Mouse (Mus musculus): ENCODE measurements around the gene Tmc3.

Gene Tmc3

GRCm38 (mm10) chr7:83637781-83638583 is 53.3 kb downstream of the Tmc3 start:
- DNase-seq (ENCODE audit: low spot score in 2 of 2) = no peak

- no peak for DNase-seq (ENCODE audit: low spot score in 2 of 2)
These were observed 54.4 kb downstream of the Tmc3 start for GRCm38 (mm10) chr7:83639084-83639483.

- no peak for DNase-seq (ENCODE audit: low spot score in 2 of 2)
These were observed 55.9 kb downstream of the Tmc3 start for GRCm38 (mm10) chr7:83640581-83640980.

GRCm38 (mm10) chr7:83641163-83641562 is 56.4 kb downstream of the Tmc3 start:
- DNase-seq (ENCODE audit: low spot score in 2 of 2) = no peak

GRCm38 (mm10) chr7:83643581-83643980 is 58.9 kb downstream of the Tmc3 start:
- DNase-seq (ENCODE audit: low spot score in 2 of 2) = no peak

- DNase-seq (ENCODE audit: low spot score in 2 of 2) = no peak
These were observed 60.0 kb downstream of the Tmc3 start for GRCm38 (mm10) chr7:83644761-83645160.

- no peak for DNase-seq (ENCODE audit: low spot score in 2 of 2)
These were observed 60.7 kb downstream of the Tmc3 start for GRCm38 (mm10) chr7:83645476-83645875.

GRCm38 (mm10) chr7:83648807-83649206 is 64.1 kb downstream of the Tmc3 start:
- DNase-seq (ENCODE audit: low spot score in 2 of 2) = no peak

- DNase-seq (ENCODE audit: low spot score in 2 of 2) = no peak
These were observed 65.9 kb downstream of the Tmc3 start for GRCm38 (mm10) chr7:83650638-83651037.

GRCm38 (mm10) chr7:83652498-83652897 is 67.8 kb downstream of the Tmc3 start:
- no peak for DNase-seq (ENCODE audit: low spot score in 2 of 2)

GRCm38 (mm10) chr7:83653605-83654051 is 68.9 kb downstream of the Tmc3 start:
- DNase-seq (ENCODE audit: low spot score in 2 of 2) = no peak

GRCm38 (mm10) chr7:83654196-83654595 is 69.5 kb downstream of the Tmc3 start:
- DNase-seq (ENCODE audit: low spot score in 2 of 2) = no peak

GRCm38 (mm10) chr7:83654938-83655630 is 70.4 kb downstream of the Tmc3 start:
- no peak for DNase-seq (ENCODE audit: low spot score in 2 of 2)

GRCm38 (mm10) chr7:83658716-83659115 is 74.0 kb downstream of the Tmc3 start:
- DNase-seq (ENCODE audit: low spot score in 2 of 2) = no peak

GRCm38 (mm10) chr7:83659159-83660065 is 74.7 kb downstream of the Tmc3 start:
- no peak for DNase-seq (ENCODE audit: low spot score in 2 of 2)

GRCm38 (mm10) chr7:83660273-83660691 is 75.6 kb downstream of the Tmc3 start:
- DNase-seq (ENCODE audit: low spot score in 2 of 2) = no peak

- no peak for DNase-seq (ENCODE audit: low spot score in 2 of 2)
These were observed 76.3 kb downstream of the Tmc3 start for GRCm38 (mm10) chr7:83661031-83661430.

GRCm38 (mm10) chr7:83661763-83662162 is 77.0 kb downstream of the Tmc3 start:
- DNase-seq (ENCODE audit: low spot score in 2 of 2) = no peak

- DNase-seq (ENCODE audit: low spot score in 2 of 2) = no peak
These were observed 78.1 kb downstream of the Tmc3 start for GRCm38 (mm10) chr7:83662711-83663375.

- DNase-seq (ENCODE audit: low spot score in 2 of 2) = no peak
These were observed 81.4 kb downstream of the Tmc3 start for GRCm38 (mm10) chr7:83666087-83666595.
